In the genomic region with DNA sequence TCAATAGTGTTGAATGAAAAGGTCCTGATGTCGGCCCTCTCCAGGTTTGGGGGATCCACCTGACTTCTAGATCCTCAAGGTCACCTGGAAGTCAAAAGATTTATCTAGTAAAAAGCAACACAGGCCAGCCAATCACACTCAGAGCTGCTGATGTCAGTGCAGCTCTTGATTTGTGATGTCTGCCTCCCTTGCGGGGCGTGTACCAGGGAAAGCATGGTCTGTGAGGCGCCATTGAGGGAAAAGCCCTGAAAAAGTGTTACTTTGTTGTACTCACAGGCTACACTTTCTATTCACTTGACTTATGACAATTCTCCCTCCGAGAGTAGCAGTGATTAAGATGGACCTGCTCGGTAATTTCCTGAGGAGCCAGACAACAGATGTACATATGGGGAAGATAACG, we compare ENCODE assay signal across 26 mouse cellular contexts.
DNase-seq lines count a peak whose midpoint lies in the region; ATAC-seq lines count a peak whose summit lies in the region.
"Had no signal": no experiment of that assay in that cellular context is flagged by ENCODE, and none has a peak within 500 bp of the region (broad histone marks: within the 10 kb centered on the region; RNA-seq: fewer than 3 reads in every experiment).

No protein-coding gene starts in this region.

- 76% methylated on average over 7 of the region's 7 CpGs for WGBS in hindbrain, embryonic 13.5 days
- 84% methylated on average over 7 of the region's 7 CpGs for WGBS in hindbrain, embryonic 16.5 days
- WGBS in midbrain, embryonic 11.5 days, result 92% methylated on average over 7 of the region's 7 CpGs
- WGBS in midbrain, embryonic 16.5 days, result 88% methylated on average over 7 of the region's 7 CpGs

- H3K9me3 ChIP-seq in hindbrain, embryonic 13.5 days, result no peaks in the 10 kb centered on the region
- H3K9me3 ChIP-seq in hindbrain, embryonic 16.5 days (ENCODE audit: control insufficient read depth, low read length), result no peaks in the 10 kb centered on the region
- H3K9me3 ChIP-seq in midbrain, embryonic 11.5 days (ENCODE audit: control insufficient read depth, low read length), result no peaks in the 10 kb centered on the region
- H3K9me3 ChIP-seq in midbrain, embryonic 16.5 days (replicated peaks; ENCODE audit: control insufficient read depth, low read length, poor library complexity, severe bottlenecking), result no peaks in the 10 kb centered on the region
- H3K9me3 ChIP-seq: embryonic facial prominence, embryonic 12.5 days; embryonic facial prominence, embryonic 15.5 days; forebrain, embryonic 12.5 days; forebrain, embryonic 15.5 days; heart, embryonic 12.5 days; heart, embryonic 15.5 days had no signal

- H3K36me3 ChIP-seq in hindbrain, embryonic 13.5 days, result no peaks in the 10 kb centered on the region
- H3K36me3 ChIP-seq in hindbrain, embryonic 16.5 days (ENCODE audit: control insufficient read depth, insufficient read depth, low read length), result no peaks in the 10 kb centered on the region
- H3K36me3 ChIP-seq in midbrain, embryonic 11.5 days (ENCODE audit: control insufficient read depth, insufficient read depth, low read length), result no peaks in the 10 kb centered on the region
- H3K36me3 ChIP-seq in midbrain, embryonic 16.5 days (ENCODE audit: control insufficient read depth, insufficient read depth, low read length), result no peaks in the 10 kb centered on the region
- H3K36me3 ChIP-seq: embryonic facial prominence, embryonic 12.5 days; embryonic facial prominence, embryonic 15.5 days; forebrain, embryonic 12.5 days; forebrain, embryonic 15.5 days; heart, embryonic 12.5 days; heart, embryonic 15.5 days had no signal

- H3K4me3 ChIP-seq in hindbrain, embryonic 13.5 days, result no peak overlapping the region
- H3K4me3 ChIP-seq in hindbrain, embryonic 16.5 days (ENCODE audit: low read length), result no peak overlapping the region
- H3K4me3 ChIP-seq in midbrain, embryonic 11.5 days (ENCODE audit: low read depth, low read length), result no peak overlapping the region
- no peak overlapping the region for H3K4me3 ChIP-seq in midbrain, embryonic 16.5 days (ENCODE audit: low read depth, low read length)
- H3K4me3 ChIP-seq: embryonic facial prominence, embryonic 12.5 days; embryonic facial prominence, embryonic 15.5 days; erythroblast, embryonic 14.5 days; forebrain, embryonic 12.5 days; forebrain, embryonic 15.5 days; heart, embryonic 12.5 days; heart, embryonic 15.5 days had no signal

- no peak for ATAC-seq in hindbrain, embryonic 13.5 days (ENCODE audit: low FRiP score)
- ATAC-seq in hindbrain, embryonic 16.5 days, result no peak
- no peak for ATAC-seq in midbrain, embryonic 11.5 days (ENCODE audit: low FRiP score)
- no peak for ATAC-seq in midbrain, embryonic 16.5 days
- ATAC-seq in erythroblast, adult 5-6 weeks (replicated peaks; ENCODE audit: low FRiP score, poor library complexity, severe bottlenecking), result no peak
- ATAC-seq: CD4-positive, CD25-positive, alpha-beta regulatory T cell, adult 4 months; forebrain, embryonic 15.5 days had no signal

- no peak overlapping the region for H3K9ac ChIP-seq in hindbrain, embryonic 13.5 days
- no peak overlapping the region for H3K9ac ChIP-seq in hindbrain, embryonic 16.5 days (ENCODE audit: low read depth, low read length)
- H3K9ac ChIP-seq in midbrain, embryonic 11.5 days (ENCODE audit: low read length), result no peak overlapping the region
- no peak overlapping the region for H3K9ac ChIP-seq in midbrain, embryonic 16.5 days (ENCODE audit: low read depth, low read length)
- H3K9ac ChIP-seq: embryonic facial prominence, embryonic 12.5 days; embryonic facial prominence, embryonic 15.5 days; forebrain, embryonic 12.5 days; forebrain, embryonic 15.5 days; heart, embryonic 12.5 days; heart, embryonic 15.5 days had no signal

- peaks cover 63% of the 10 kb centered on the region for H3K4me1 ChIP-seq in hindbrain, embryonic 13.5 days (replicated peaks)
- H3K4me1 ChIP-seq in hindbrain, embryonic 16.5 days (ENCODE audit: control insufficient read depth, insufficient read depth, low read depth, low read length), result peaks cover 21% of the 10 kb centered on the region
- peaks cover 9% of the 10 kb centered on the region for H3K4me1 ChIP-seq in midbrain, embryonic 11.5 days (ENCODE audit: control insufficient read depth, insufficient read depth, low read length)
- peaks cover 28% of the 10 kb centered on the region for H3K4me1 ChIP-seq in midbrain, embryonic 16.5 days (ENCODE audit: control insufficient read depth, insufficient read depth, low read length)
- H3K4me1 ChIP-seq: heart, embryonic 15.5 days had no signal

- no peaks in the 10 kb centered on the region for H3K27me3 ChIP-seq in hindbrain, embryonic 13.5 days
- H3K27me3 ChIP-seq in hindbrain, embryonic 16.5 days (replicated peaks; ENCODE audit: control insufficient read depth, insufficient read depth, low read length), result no peaks in the 10 kb centered on the region
- no peaks in the 10 kb centered on the region for H3K27me3 ChIP-seq in midbrain, embryonic 11.5 days (ENCODE audit: control insufficient read depth, insufficient read depth, low read length)
- no peaks in the 10 kb centered on the region for H3K27me3 ChIP-seq in midbrain, embryonic 16.5 days (ENCODE audit: control insufficient read depth, insufficient read depth, low read depth, low read length)
- H3K27me3 ChIP-seq: embryonic facial prominence, embryonic 12.5 days; embryonic facial prominence, embryonic 15.5 days; forebrain, embryonic 12.5 days; forebrain, embryonic 15.5 days; heart, embryonic 12.5 days; heart, embryonic 15.5 days had no signal

- peak; percentile 53 for DNase-seq in midbrain, embryonic 11.5 days (ENCODE audit: low spot score, missing footprints)
- DNase-seq in testis, postnatal 14 days (ENCODE audit: low spot score), result peak; percentile 36
- no peak for DNase-seq in testis, postnatal 10 days (ENCODE audit: low spot score)
- peak; percentile 29 for DNase-seq in ZHBTc4 (ENCODE audit: low read depth, low spot score)
- DNase-seq: adrenal gland, adult 2 months; adrenal gland, postnatal 14 days; cerebellum, adult 11 months; cerebellum, adult 2 months; cerebellum, adult 9-11 months; cerebellum, postnatal 25 days; gastrocnemius, postnatal 10 days; heart, adult 18-20 months; heart, postnatal 10 days; heart, postnatal 36 days had no signal

- H3K27ac ChIP-seq in hindbrain, embryonic 13.5 days, result peak overlapping the region; percentile 71
- no peak overlapping the region for H3K27ac ChIP-seq in hindbrain, embryonic 16.5 days (ENCODE audit: low read depth, low read length)
- H3K27ac ChIP-seq in midbrain, embryonic 11.5 days (ENCODE audit: low read depth, low read length), result no peak overlapping the region
- H3K27ac ChIP-seq in midbrain, embryonic 16.5 days (ENCODE audit: low read length), result no peak overlapping the region
- H3K27ac ChIP-seq: embryonic facial prominence, embryonic 12.5 days; embryonic facial prominence, embryonic 15.5 days; forebrain, embryonic 15.5 days; heart, embryonic 15.5 days had no signal

- H3K4me2 ChIP-seq in hindbrain, embryonic 13.5 days, result no peak overlapping the region
- H3K4me2 ChIP-seq in hindbrain, embryonic 16.5 days (ENCODE audit: low read length), result no peak overlapping the region
- no peak overlapping the region for H3K4me2 ChIP-seq in midbrain, embryonic 11.5 days
- H3K4me2 ChIP-seq in midbrain, embryonic 16.5 days (ENCODE audit: low read length), result no peak overlapping the region
- H3K4me2 ChIP-seq: embryonic facial prominence, embryonic 12.5 days; embryonic facial prominence, embryonic 15.5 days; forebrain, embryonic 12.5 days; forebrain, embryonic 15.5 days; heart, embryonic 12.5 days; heart, embryonic 15.5 days had no signal
